Mouse (Mus musculus) CD4-positive helper T cell, adult 2 months (primary cell): ENCODE measurements around the gene Gas1.

Experiments used
- DNase-seq: peaks from one replicate; pipeline ENCODE4 v3.0.0-alpha.2; 2012; ENCODE audit warnings: low read depth, missing footprints, low spot score

The Gas1 gene

DNA sequence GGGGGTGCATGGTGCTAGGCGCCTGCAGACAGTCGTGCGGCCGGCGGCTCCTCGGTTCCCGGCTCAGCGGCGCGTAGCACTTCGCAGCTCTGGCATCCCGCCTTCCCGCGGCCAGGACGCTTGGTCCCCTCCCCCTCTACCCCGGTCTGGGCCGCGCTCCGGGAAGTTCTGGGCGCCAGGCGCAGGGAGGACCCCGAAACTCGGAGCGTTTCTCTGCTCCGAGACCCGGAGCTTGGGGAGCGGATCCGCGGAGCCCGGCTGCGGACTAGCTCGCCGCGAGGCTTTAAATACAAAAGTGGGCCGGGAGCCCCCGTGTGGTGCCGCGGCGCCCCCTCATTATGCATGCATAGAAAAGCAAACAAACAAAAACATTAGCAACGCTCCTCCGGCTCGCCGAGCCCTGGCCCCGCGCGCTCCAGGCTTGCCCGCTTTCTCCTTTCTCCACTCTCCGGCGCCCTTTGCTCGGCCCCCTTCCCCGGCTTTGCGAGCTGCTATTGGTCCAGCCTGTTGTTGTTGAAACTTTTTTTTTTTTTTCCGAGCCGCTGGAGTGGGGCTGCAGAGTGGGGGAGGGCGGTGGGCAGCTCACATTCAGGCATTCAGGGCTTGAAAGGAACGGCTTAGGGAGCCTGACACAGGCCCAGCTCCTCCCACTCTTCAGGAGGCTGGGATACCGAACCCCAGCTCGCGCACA is at the start of gene Gas1:
Gas1 (minus strand) TSS at position 260 of the 691 bp plus-strand sequence.
- DNase-seq, result no peak

DNA sequence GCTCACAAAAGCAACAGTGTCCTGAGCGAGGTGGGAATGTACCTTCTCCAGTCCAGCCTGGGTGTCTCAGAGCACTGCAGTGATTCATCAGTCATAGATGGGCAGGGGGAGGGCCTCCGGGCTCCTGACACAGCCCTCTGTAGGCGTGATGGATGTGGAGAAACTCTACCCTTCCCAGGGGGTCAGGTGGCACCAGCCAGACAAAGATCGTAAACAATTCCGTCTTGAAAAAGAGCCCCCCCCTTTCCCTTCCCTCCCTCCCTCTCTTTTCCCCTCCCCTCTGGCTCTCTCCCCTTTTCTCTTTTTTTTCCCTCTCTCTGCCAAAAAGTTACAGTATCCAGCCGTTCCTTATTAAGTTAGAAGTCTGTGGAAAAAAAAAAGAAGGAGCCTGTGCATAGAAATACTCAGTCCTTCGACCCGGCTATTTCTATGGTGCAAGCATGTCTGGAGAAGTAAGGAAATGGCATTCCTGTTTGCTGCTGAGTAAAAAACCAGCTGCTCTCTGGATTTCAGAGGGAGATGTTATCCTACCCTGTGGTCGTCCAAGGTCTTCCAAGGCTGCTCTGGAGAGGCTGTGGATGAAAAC is 49.2 kb upstream of the Gas1 start:
- DNase-seq, result no peak

DNA sequence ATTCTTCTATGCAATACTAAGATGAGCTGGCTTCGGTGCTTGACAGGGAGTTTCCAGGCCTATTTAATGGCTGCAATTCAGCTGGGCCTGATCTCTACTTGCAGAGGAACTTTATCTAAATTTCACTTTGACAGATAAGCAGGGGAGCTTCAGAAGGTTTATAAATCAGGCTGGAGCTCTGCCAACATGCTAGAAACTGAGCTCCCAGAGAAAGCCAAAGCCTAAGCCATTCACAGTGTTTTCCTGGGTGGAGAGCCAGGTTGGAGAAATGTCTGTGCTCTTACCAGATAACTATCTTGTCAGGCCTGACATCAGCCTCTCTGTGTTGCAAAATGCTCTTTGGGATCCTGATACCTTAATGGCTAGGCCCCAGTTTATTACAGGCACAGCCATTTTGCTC is 48.6 kb upstream of the Gas1 start:
- no peak for DNase-seq

DNA sequence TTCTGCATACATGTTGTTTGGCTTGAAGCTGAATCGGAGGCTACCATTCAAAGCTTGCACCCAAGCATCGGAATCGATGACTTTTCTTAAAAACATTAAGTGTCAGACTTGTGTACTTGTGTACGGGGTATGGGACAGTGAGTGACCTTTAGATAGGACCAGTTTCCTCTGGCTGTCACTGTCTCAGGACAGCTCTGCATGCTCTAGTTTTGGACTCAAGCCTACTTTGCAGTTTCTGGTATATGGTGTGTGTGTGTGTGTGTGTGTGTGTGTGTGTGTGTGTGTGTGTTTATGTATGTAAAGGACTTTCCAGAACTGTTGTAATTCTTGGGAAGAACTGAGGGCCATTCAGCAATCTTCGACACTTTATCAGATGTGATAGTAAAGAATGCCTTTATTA is 48.1 kb upstream of the Gas1 start:
- no peak for DNase-seq

DNA sequence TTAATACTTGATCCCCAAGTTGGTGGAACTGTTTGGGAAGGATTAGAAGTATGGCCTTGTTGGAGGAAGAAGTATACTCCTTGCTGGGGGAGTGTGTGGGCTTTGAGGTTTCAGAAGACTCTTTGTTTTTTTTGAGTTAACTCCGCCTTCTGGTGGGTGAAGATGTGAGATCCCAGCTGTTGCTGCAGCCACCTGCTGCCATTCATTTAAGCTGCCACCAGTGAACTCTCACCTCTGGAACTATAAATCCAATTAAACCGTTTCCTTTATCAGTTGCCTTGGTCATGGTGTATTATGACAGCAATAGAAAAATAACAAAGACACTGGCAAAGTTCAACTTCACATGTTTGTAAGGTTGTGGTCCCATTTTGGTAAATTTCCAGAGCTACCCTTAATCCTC is 46.6 kb upstream of the Gas1 start:
- no peak for DNase-seq

DNA sequence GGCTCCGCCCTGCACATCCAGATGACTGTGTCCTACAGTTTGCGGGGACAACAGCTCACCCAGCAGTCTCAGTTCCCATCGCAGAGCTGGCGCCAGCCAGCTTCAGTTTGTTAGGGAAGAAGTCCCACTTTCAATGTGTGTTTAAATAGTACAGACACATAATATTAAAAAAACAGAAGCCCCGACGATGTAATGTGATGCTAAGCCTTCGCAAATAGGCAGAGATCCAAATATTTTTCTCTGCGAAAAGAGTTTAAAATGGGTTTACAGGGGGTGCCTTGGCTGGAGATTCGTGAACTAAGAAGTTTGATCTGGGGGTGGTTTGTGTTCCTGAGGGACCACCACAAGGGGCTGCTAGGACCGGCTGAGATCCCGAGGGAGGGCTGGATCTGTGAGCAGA is 45.2 kb upstream of the Gas1 start:
- no peak for DNase-seq

DNA sequence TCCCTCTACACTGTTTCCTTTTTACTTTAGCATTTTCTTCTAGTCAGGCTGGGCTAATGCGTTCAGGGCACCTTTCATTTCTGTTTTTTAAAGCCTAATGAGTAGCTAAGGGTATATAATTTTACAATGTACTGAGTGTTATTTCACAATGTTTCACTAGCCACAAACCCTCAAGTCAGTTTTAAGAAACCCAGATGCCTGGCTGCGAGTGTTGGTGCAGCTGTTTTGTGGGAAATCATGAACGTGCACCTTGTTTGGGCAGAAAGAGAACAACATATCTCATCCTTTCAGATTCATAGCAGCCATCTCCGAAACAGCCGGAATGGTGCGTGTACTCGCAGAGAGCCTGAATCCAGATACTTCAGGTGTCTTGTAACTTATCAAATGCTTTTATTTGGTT is 36.7 kb upstream of the Gas1 start:
- DNase-seq, result no peak

DNA sequence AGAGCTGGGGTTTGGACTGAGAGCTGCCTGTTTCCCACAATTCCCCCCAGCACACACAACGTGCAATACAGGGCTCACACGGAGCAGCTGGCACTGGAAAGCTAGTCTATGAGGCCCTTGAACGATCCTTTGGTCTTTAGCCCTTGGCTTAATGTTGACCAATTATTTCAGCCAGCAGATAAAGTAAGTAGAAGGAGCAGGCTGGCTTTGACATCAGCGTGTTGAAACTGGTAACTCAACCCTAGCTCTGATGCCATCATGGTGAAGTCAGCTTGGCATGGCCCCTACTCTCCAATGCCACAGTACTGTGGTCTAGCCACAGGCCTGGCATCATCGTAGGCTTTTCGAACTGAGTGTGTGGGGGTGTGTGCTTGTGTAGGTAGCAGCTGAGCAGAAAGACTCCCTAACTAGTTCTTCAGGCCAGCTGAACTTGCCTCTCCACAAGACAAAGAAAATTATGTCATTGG is 30.0 kb upstream of the Gas1 start:
- no peak for DNase-seq

DNA sequence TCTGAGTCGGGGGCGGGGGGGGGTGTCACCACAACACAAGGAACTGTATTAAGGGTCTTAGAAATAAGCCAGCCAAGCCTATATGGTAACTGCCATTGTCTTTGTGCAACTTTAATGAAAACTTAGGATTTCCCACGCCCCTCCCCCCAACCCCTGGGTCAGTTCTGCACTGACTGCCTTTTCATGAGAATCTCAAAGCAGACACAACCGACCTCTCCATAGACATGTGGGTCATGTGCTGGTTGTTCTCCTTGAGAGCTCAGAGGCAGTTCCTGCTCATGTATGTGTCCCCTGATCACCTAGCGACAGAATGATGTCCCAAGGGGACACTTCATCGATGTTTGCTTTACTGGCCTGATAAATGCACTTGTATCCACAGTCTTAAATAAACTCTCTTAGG is 27.6 kb upstream of the Gas1 start:
- no peak for DNase-seq

DNA sequence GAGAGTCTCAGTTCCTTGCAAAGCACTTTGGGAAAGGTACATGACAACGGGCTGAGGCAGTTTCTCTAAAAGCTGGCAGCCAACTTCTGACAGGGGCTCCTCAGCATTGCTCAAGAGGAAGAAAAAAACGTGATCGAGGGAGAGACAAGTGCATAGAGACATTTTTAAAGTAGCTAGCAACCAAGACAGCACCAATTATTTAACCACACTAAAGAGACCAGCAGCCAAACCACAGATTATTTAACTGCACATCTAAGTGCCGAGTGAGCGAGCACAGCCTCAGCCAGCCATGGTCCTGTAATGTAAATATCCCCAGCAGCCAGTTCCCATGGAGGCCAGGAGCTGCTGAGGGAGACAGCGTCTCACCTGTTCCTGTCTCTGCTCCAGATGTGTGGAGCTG is 16.1 kb upstream of the Gas1 start:
- DNase-seq, result no peak

DNA sequence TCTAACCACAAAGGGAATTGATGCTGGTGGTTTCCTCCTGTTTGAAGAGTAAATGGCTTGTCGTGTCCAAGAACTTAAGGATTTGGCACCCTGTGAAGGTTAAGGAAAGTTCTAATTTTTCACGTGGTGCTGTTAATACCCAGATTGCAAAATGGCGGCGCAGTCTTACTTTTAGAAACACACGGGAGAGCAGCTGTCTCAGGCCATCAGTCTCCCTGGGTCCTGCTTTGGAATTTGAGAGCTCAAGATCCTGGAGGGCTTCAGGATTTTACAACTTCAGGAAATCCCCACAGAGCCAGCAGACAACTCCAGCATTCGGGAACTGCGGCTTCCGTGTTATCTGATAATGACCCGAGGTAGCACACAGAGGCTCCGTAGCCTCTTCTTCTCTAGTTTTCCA is 12.8 kb upstream of the Gas1 start:
- no peak for DNase-seq

DNA sequence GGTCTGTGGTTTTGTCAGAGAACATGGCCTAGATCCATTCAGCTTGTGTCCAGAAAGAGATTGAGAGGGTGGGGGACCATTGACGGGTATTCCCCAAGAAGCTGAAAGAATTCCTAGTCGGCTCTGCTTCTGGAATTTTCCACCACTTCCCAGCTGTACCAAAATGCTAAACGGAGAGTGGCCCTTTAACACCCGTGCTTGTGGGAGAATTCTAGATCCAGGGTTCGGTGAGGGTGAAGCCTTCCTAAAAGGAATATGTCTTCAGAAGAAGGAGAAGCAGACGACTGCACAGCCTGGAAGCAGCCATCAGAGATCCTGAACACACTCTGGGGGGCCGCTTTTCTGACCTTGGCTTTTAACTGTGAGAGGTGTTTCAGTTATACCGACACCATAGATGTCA is 11.8 kb upstream of the Gas1 start:
- DNase-seq, result no peak

DNA sequence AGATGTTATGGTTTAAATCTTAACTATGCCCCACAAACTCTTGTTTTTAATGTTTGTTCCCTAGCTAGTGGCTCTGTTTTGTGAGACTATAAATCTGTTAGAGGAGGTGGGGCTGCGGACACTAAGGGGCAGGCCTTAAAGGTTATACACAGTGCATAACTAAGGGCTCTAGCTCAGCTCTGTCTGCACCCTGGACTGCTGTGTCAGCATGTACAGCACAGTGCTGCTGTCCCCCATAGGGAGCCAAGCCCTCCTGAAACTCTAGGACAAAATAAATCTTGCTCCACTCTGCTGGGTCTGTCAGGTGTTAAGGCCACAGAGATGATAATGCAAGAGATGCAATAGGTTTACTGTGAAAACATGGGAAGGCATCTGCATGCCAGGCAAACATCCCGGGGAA is 10.1 kb upstream of the Gas1 start:
- DNase-seq, result no peak

DNA sequence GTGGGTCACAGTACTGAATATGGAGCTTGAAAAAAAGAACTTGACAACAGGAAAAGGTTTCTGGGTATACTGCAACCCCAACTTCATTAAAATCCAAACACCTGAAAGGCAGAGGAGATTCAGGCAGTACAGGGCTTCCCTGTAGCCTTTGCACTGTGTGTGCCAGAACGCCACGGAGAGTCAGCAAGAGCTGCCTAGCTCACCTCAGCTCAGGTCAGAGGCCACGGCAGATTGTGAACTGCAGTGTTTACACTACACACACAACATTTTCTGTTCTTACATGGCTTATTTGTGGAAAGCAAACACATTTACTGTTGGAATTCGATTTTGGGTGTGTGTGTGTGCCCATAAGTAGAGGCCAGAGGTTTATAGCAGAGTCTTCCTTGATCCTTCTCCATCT is 5.2 kb upstream of the Gas1 start:
- no peak for DNase-seq

DNA sequence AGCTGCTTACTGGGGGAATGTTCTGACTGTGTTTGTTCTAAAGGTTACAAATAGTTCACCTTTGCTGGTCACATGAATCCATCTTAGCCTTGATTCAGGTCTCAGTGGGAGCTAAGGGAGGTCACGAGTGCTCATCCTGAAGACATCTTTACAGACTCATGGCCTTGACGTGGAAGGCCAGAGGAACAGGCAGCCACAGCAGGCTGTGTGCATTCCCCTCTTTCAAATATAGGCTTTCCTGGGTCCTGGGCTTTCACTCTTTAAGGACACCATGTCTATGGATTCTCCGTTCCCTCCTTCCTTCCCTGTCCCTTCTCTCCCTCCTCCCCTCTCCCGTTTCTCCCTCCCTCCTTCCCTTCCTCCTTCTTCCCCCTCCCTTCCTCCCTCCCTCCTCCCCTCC is 2.5 kb upstream of the Gas1 start:
- DNase-seq, result no peak

DNA sequence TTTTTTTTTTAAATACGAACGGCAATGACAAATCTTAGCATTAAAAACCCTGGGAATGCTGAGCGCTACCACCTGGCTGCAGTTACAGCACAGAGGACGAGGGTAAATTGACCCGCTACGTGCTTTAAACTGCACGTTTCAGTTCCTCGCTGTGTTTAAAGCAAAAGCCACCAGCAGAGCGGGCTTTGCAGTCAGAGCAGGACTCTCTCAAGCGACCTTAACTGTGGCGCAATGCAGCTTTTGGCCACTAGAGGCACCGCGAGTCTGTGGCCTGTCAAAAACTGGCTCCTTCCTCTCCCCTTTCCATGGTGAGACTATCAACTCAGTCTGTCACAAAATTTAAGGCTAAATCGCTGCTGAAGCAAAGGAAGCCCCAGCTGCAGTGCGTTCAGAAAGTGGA is 1.3 kb upstream of the Gas1 start:
- DNase-seq, result no peak

DNA sequence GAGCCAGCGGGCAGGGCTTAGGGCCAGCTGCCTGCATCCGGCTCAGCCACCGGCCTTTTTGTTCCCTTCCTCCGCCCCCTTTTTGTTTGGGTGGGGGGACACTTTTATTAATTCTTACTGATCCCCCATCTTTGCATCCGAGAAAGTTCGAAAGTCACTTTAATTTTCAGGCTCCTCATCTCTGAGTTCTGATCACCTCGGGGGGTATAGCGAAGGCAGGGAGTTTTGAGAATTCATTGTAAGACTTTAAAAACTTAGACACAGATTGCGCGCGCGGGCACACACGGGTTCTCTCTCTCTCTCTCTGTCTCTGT is 589 bp upstream of the Gas1 start:
- DNase-seq, result no peak

DNA sequence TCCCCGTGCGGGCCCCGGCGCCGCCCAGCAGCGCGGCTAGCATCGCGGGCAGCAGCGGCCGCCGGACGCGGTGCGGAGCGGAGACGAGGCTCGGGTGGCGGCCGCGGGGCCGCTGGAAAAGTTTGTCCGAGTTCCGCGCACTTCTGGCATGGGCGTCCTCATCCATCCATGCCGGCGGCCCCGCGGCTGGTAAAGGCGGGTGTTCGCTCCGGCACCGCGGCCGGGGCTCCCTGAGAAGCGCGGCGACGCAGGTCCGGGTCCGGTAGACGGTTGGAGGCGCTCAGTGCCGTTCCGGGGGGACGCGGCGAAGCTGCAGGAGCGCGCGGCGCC is 424 bp downstream of the Gas1 start:
- DNase-seq, result no peak

DNA sequence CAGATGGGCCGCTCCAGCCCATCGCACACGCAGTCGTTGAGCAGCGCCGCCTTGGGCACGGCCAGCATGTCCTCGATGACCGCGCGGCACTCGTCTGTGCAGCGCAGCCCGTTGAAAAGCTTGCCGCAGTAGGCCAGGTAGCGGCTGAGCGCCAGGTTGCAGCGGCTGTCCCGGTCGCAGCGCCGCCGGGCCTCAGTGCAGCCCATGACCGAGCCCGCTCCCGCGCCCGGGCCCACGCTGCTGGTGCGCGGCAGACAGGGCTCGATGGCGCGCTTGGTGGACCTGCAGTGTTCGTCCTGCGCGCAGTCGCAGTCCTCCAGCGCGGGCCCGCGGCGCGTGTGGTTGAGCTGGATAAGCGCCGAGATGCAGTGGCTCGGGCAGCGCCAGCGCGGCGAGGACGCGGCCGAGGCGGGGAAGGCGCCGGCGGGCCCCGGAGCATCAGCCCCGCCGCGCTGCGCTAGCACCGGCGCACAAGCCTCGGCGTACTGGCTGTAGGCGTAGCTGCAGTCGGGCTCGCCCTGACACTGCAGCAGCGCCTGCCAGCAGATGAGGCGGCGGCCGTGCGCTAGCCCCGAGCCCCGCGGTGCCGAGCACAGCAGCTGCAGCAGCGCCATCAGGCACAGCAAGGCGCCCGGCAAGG is 909 bp downstream of the Gas1 start:
- no peak for DNase-seq

DNA sequence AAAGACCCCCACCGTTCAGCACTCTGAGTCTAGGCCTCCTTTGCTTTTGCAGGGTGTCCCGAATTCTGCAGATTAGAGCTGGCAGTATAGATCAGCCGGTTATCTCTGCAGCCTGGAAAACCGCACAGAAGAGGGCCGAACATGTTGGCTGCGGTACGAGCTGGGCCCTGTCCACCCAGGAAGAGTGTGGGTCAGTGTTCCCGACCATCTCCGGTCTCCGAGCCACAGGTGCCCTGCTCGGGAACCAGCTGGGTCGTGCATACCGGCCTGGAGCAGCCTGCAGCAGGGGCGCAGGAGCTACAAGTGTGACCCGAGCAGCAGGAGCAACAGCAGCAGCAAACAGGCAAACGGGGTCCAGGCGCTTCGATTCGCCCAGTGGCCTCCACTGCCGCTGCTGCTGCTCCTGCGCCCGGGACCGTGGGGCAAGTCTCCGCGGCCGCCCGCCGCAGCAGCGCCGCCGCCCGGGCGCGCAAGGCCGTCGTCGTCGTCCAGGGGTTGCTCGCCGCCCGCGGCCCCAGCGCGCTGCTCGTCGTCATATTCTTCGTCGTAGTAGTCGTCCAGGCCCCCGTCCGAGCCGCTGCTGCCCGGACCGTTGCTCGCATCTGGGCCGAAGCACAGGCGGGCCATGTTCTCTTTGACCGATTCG is 1.6 kb downstream of the Gas1 start:
- no peak for DNase-seq

DNA sequence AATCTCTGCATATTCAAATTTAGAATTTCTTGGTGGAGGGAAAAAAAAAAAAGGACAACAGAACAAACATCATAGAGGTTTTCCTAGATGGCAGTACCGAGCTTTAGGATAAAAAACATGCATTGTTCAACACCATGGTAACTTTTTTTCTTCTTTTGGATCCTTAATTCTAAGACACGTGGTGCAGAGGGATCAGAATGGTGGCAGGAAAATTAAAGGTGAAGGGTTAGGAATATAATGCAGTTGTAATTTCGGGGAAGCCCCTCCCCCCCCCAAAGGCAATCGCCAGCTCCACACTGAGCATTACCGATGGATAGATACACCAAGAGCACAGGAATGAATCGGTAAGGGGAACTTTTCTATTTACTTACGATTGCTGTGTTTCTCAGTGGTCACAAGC is 2.2 kb downstream of the Gas1 start:
- DNase-seq, result no peak

DNA sequence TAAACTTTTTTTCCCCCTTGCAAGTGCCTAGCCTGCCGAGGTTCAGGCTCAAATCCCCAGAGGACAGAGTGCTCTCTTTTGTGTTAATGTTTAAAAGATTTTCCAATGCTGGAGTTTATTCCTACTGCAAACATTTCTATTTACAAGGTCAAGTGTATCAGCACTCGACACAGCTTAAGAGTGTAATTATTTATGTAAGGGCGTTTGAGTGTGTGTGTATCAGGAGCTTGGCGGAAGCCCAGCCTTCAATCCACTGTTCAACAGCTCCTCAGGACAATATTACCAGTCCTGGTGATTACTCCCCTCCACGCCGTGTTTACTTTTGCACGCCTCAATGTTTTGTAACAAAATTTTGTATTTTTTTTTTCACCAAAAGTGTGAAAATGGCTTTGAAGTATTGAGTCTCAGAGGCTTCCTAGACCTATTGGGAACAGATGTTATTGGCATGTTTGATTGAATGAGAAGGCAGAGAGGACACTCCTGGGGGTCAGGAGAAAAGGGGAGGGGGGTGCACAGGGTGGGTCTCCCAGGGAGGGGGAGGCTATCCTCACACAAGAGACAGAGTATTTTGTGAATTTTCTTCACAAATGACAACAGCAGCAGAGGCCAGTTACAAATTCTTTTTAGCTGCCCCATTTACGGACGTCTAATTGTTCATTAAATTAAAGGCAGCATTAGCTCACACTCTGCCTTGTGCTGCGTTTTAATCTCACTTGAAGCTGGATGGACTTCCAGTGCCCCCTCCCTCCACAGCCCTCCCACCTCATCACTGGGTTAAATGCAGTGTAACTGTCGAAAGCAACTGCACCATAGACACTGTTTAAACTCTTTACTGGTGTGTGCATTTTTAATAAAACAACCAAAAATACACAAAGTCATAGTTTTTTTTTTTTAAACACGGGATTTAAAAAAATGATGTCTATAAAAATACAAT is 3.3 kb downstream of the Gas1 start:
- DNase-seq, result no peak
